Mouse (Mus musculus): ENCODE results near the gene Fkbp11. TPM values are rescaled to one million over a fixed set of nuclear protein-coding genes. Genes with fewer than 3 reads are reported as not detected.

Fkbp11 gene
- polyA plus RNA-seq (2014; fragmentation: Nextera tagmentation; extraction: Ambion mirVana) = 21.5 and 23.4 TPM in 2 replicates

DNA sequence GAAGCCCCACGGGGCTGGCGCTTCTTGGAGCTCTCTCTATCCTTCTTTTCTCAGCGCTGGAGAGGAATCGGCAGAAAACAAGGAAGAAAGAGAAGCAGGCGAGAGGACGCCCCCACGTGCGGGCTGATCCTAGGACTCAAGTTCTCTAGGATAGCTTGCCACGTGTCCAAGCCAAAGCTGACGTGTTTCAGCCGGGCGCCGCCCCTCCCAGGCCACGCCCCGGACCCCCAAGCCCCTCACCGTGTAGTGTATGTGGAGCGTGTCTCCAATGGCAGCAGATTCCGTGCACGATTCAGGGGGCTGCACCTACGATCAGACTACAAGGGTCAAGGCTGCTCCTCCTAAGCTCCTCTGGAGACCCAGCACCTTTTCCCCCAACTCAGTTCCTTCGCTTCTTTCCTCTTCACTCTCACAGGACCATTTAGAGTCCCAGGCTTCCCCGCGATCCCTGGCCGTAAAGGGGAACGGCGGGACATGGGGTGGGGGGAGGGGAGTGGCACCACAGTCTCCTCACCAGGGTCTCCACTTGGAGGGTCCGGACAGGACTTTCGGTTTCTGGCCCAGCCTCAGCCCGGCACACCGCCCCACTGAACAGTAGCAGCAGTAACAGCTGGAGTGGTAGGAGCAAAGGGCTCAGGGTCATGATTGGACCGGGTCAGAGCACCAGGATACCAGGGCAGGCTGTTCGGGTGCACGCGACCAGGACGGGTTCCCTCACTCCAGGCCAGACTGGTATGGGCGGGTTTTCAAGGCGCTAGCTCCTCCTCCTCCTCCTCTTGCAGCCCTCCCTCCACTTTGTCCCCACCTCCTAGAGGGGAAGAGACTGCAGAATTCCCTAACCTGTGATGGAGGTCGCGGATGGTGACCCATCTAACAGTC is at the start of gene Fkbp11:
TSS of gene Fkbp11 (minus strand) at position 756 of the 879 bp plus-strand sequence.
- H3K4me3 ChIP-seq (ENCODE audit: control insufficient read depth in 1 of 2, insufficient read depth in 1 of 2, low read depth in 1 of 2, low read length in 2 of 2) = peak within 1 kb of the TSS; percentile 66 to 70
- no peak within 1 kb of the TSS for H3K27ac ChIP-seq (replicated peaks in 1 of 2; ENCODE audit: control insufficient read depth in 1 of 2, insufficient read depth in 1 of 2, low read depth in 2 of 2, low read length in 2 of 2)
- H3K4me2 ChIP-seq (ENCODE audit: low read length) = peak within 1 kb of the TSS; percentile 92
- H3K9ac ChIP-seq (ENCODE audit: low read length) = peak within 1 kb of the TSS; percentile 76
- H3K4me1 ChIP-seq (ENCODE audit: control insufficient read depth in 2 of 2, insufficient read depth in 2 of 2, low read length in 2 of 2) = peaks cover 9 to 11% of the 10 kb centered on the region in 2 experiments; a peak in 3 of 4 replicates
- H3K36me3 ChIP-seq (ENCODE audit: control insufficient read depth, insufficient read depth, low read length) = no peaks in the 10 kb centered on the region
- peaks cover 7% of the 10 kb centered on the region for H3K27me3 ChIP-seq (ENCODE audit: control insufficient read depth, insufficient read depth, low read length)
- peak; percentile 72 for ATAC-seq (ENCODE audit: insufficient number of reproducible peaks, insufficient read depth, low FRiP score, low read depth)
- WGBS = under 1% methylated on average over 39 of the region's 39 CpGs
- H3K9me3 ChIP-seq (ENCODE audit: control insufficient read depth, low read length) = no peaks in the 10 kb centered on the region

DNA sequence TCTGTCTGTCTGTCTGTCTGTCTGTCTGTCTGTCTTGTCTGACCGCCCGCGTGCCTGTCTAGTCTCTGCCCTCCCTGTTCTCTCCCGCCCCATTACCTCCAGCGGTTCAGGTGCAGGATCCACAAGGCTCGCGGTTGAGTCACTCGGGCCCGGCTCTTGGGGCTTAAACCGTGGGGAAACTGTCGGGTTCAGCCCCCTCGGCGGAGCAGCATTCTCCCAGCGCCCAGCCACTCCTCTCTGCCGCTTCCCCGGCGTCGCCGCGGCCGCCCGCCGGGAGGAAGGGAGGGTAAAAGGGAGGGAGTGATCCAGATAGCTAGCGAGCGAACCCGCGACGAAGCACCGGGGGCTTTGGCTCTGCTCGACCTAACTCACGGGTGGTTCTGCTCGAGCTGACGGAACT is 49.8 kb upstream of the Fkbp11 start, which contains the start of gene Wnt10b:
TSS of gene Wnt10b (minus strand) at position 389 of the 400 bp plus-strand sequence.
- WGBS = under 1% methylated on average over 33 of the region's 33 CpGs
- no peak for ATAC-seq (ENCODE audit: insufficient number of reproducible peaks, insufficient read depth, low FRiP score, low read depth)
- no peaks in the 10 kb centered on the region for H3K36me3 ChIP-seq (ENCODE audit: control insufficient read depth, insufficient read depth, low read length)

DNA sequence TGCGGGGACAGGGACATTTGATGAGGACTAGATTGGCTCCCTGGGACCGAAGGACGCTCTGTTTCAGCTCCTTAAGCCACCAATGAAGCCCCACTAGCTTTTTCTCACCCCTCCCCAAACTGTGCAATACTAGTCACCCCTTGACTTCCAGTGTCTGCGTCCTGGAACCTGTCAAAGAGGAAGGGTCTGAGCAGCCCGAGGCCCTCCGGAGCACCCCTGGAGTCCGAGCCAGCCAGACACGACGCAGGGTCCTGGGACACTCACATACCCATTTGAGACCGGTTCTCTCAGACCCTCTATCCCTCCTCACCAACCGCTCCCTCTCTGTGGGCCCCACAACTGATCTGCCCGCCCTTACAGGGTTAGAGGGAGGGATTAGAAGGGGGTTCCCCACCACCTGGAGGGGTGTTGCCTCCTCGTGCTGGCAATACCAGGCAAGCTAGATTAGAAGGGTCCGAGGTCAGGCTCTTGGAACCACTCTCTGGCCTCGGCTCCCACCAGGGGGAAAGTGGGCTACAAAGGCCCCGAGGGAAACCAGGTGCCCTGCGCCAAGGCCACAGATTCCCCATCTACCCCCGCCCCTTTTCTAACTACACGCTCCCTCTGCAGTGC is 49.1 kb upstream of the Fkbp11 start:
- no peak for ATAC-seq (ENCODE audit: insufficient number of reproducible peaks, insufficient read depth, low FRiP score, low read depth)
- Histone ChIP-seq H3K27ac (replicated peaks in 1 of 2; ENCODE audit: control insufficient read depth in 1 of 2, insufficient read depth in 1 of 2, low read depth in 2 of 2, low read length in 2 of 2) (no peak overlapping the region), H3K9me3 (ENCODE audit: control insufficient read depth, low read length) (no peaks in the 10 kb centered on the region), H3K27me3 (ENCODE audit: control insufficient read depth, insufficient read depth, low read length) (peaks cover 99% of the 10 kb centered on the region), H3K36me3 (ENCODE audit: control insufficient read depth, insufficient read depth, low read length) (no peaks in the 10 kb centered on the region), H3K4me2 (ENCODE audit: low read length) (peak overlapping the region; percentile 52; the same call in 1 of the 2 replicates), H3K9ac (ENCODE audit: low read length) (no peak overlapping the region), H3K4me1 (ENCODE audit: control insufficient read depth in 2 of 2, insufficient read depth in 2 of 2, low read length in 2 of 2) (peaks cover 9 to 34% of the 10 kb centered on the region in 2 experiments; a peak in 3 of 4 replicates), H3K4me3 (ENCODE audit: control insufficient read depth in 1 of 2, insufficient read depth in 1 of 2, low read depth in 1 of 2, low read length in 2 of 2) (peak overlapping the region in 1 of 2 experiments; percentile 31; a peak in 2 of 4 replicates)
- 4% methylated on average over 19 of the region's 19 CpGs for WGBS

More for the DNA sequence above, 49.8 kb upstream of the Fkbp11 start, which contains the start of gene Wnt10b:
- peak within 1 kb of the TSS; percentile 23 to 31; a peak in 3 of 4 replicates for H3K4me3 ChIP-seq (ENCODE audit: control insufficient read depth in 1 of 2, insufficient read depth in 1 of 2, low read depth in 1 of 2, low read length in 2 of 2)
- H3K4me2 ChIP-seq (ENCODE audit: low read length) = peak within 1 kb of the TSS; percentile 57
- H3K9me3 ChIP-seq (ENCODE audit: control insufficient read depth, low read length) = no peaks in the 10 kb centered on the region
- H3K27me3 ChIP-seq (ENCODE audit: control insufficient read depth, insufficient read depth, low read length) = peaks cover 97% of the 10 kb centered on the region
- H3K9ac ChIP-seq (ENCODE audit: low read length) = peak within 1 kb of the TSS; percentile 34; the same call in 1 of the 2 replicates
- peaks cover 5 to 29% of the 10 kb centered on the region in 2 experiments; a peak in 3 of 4 replicates for H3K4me1 ChIP-seq (ENCODE audit: control insufficient read depth in 2 of 2, insufficient read depth in 2 of 2, low read length in 2 of 2)
- no peak within 1 kb of the TSS for H3K27ac ChIP-seq (replicated peaks in 1 of 2; ENCODE audit: control insufficient read depth in 1 of 2, insufficient read depth in 1 of 2, low read depth in 2 of 2, low read length in 2 of 2)

DNA sequence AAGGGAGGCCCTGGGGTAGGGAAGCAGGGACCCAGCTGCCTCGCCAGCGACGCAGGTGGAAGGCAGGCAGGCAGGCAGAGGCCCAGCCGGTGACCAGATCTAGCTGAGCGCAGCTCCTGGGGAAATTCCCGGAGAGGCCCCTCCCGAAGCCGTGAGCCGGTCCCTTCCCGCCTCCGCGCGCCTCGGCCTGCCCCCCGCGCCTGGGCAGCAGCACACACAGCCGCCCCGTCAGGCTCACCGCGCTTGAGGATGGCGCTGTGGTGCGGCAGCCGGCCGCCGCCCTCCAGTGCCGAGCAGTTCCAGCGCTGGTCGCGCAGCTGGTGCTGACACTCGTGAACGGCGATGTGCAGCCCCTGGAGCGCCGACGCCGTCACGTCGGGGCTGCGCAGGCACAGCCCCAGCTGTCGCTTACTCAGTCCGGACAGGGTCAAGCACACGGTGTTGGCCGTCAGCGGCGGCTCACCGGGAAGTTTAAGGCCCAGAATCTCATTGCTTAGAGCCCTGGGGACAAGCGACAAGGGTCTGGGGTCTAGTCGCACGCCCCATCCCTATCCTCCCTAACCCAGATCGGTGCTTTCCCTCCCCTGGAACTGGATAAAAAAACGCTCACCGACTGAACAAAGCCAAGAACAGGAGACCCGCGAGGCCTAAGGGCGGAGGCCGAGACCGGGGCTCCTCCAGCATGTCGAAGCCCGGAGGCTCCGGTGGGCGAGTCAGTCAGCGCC is 48.4 kb upstream of the Fkbp11 start:
- Histone ChIP-seq H3K27me3 (ENCODE audit: control insufficient read depth, insufficient read depth, low read length) (peaks cover 96% of the 10 kb centered on the region), H3K27ac (replicated peaks in 1 of 2; ENCODE audit: control insufficient read depth in 1 of 2, insufficient read depth in 1 of 2, low read depth in 2 of 2, low read length in 2 of 2) (no peak overlapping the region), H3K36me3 (ENCODE audit: control insufficient read depth, insufficient read depth, low read length) (no peaks in the 10 kb centered on the region), H3K9ac (ENCODE audit: low read length) (no peak overlapping the region; the same call in 1 of the 2 replicates), H3K9me3 (ENCODE audit: control insufficient read depth, low read length) (no peaks in the 10 kb centered on the region), H3K4me2 (ENCODE audit: low read length) (peak overlapping the region; percentile 52), H3K4me3 (ENCODE audit: control insufficient read depth in 1 of 2, insufficient read depth in 1 of 2, low read depth in 1 of 2, low read length in 2 of 2) (peak overlapping the region; percentile 15 to 16), H3K4me1 (ENCODE audit: control insufficient read depth in 2 of 2, insufficient read depth in 2 of 2, low read length in 2 of 2) (peaks cover 9 to 34% of the 10 kb centered on the region in 2 experiments; a peak in 3 of 4 replicates)
- WGBS = 2% methylated on average over 57 of the region's 62 CpGs
- ATAC-seq (ENCODE audit: insufficient number of reproducible peaks, insufficient read depth, low FRiP score, low read depth) = no peak

DNA sequence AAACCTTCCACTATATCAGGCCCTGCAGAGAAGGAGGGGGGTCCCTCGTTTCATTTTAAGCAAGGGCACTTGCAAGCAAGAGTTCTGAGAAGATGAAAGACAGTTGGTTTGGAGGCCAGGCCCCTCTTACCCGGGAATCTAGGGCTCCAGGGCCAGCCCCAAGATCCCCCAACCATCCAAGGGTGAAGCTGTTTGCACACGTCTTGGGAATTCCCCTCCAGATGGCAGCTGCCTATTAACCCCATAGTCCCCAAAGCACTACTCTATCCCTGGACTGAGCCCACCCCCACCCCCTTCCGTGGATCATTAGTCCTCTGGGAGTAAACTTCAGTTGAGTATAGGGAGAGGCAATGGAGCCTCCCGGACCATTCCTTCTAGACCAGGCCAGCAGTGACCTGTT is 47.5 kb upstream of the Fkbp11 start:
- no peaks in the 10 kb centered on the region for H3K36me3 ChIP-seq (ENCODE audit: control insufficient read depth, insufficient read depth, low read length)
- no peaks in the 10 kb centered on the region for H3K9me3 ChIP-seq (ENCODE audit: control insufficient read depth, low read length)
- no peak overlapping the region for H3K9ac ChIP-seq (ENCODE audit: low read length)
- H3K27me3 ChIP-seq (ENCODE audit: control insufficient read depth, insufficient read depth, low read length) = peaks cover 92% of the 10 kb centered on the region
- WGBS = 8% methylated on average over 5 of the region's 5 CpGs
- no peak for ATAC-seq (ENCODE audit: insufficient number of reproducible peaks, insufficient read depth, low FRiP score, low read depth)
- H3K4me1 ChIP-seq (ENCODE audit: control insufficient read depth in 2 of 2, insufficient read depth in 2 of 2, low read length in 2 of 2) = peaks cover 9 to 34% of the 10 kb centered on the region in 2 experiments; a peak in 3 of 4 replicates
- no peak overlapping the region for H3K4me2 ChIP-seq (ENCODE audit: low read length)
- H3K4me3 ChIP-seq (ENCODE audit: control insufficient read depth in 1 of 2, insufficient read depth in 1 of 2, low read depth in 1 of 2, low read length in 2 of 2) = no peak overlapping the region
- H3K27ac ChIP-seq (replicated peaks in 1 of 2; ENCODE audit: control insufficient read depth in 1 of 2, insufficient read depth in 1 of 2, low read depth in 2 of 2, low read length in 2 of 2) = no peak overlapping the region

DNA sequence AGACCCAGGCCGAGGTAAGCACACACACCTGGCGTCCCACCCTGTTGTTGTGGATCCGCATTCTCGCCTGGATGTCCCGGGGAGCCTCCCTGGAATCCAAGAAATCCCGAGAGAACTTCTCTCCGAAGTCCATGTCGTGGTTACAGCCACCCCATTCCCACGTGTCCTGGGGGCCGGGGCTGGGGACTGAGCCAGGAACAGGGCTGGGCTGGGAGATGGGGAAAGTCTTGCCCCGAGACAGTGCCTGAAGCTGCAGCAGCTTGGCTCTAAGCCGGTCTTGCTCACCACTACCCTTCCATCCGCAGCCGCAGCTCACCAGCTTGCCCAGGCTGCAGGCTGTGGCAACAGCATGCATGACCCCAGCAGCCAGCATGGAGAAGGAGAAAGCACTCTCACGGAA is 46.1 kb upstream of the Fkbp11 start:
- H3K4me3 ChIP-seq (ENCODE audit: control insufficient read depth in 1 of 2, insufficient read depth in 1 of 2, low read depth in 1 of 2, low read length in 2 of 2) = no peak overlapping the region
- H3K27me3 ChIP-seq (ENCODE audit: control insufficient read depth, insufficient read depth, low read length) = peaks cover 78% of the 10 kb centered on the region
- no peak overlapping the region for H3K4me2 ChIP-seq (ENCODE audit: low read length)
- H3K9ac ChIP-seq (ENCODE audit: low read length) = no peak overlapping the region
- no peaks in the 10 kb centered on the region for H3K36me3 ChIP-seq (ENCODE audit: control insufficient read depth, insufficient read depth, low read length)
- peaks cover 9 to 34% of the 10 kb centered on the region in 2 experiments; a peak in 3 of 4 replicates for H3K4me1 ChIP-seq (ENCODE audit: control insufficient read depth in 2 of 2, insufficient read depth in 2 of 2, low read length in 2 of 2)
- no peak overlapping the region for H3K27ac ChIP-seq (replicated peaks in 1 of 2; ENCODE audit: control insufficient read depth in 1 of 2, insufficient read depth in 1 of 2, low read depth in 2 of 2, low read length in 2 of 2)
- 19% methylated on average over 15 of the region's 15 CpGs for WGBS
- ATAC-seq (ENCODE audit: insufficient number of reproducible peaks, insufficient read depth, low FRiP score, low read depth) = no peak
- H3K9me3 ChIP-seq (ENCODE audit: control insufficient read depth, low read length) = no peaks in the 10 kb centered on the region
